Mouse (Mus musculus) spleen, adult 2 months (tissue): ENCODE measurements around the gene Ufm1. TPM values are rescaled to one million over a fixed set of nuclear protein-coding genes. Genes with fewer than 3 reads are reported as not detected.

Experiments
- DNase-seq, 2 experiments: peaks; one replicate each; pipeline versions ENCODE4 v3.0.0 to v3.0.0-alpha.2; 2012 to 2021; ENCODE audit warnings: low spot score in 2 of 2, low read depth in 1 of 2
- H3K27ac ChIP-seq: fragments of 200-500 bp; 2 replicates; pipeline ENCODE4 v1.5.1; 2012; ENCODE audit warnings: low read length, inconsistent platforms; ENCODE audit not compliant: insufficient read depth
- H3K27me3 ChIP-seq: fragments of 200-500 bp; 2 replicates; pipeline ENCODE4 v1.6.1; 2012; ENCODE audit warnings: mild to moderate bottlenecking, moderate library complexity, low read length, inconsistent platforms; ENCODE audit not compliant: control insufficient read depth, insufficient read depth
- H3K36me3 ChIP-seq: fragments of 200-500 bp; 2 replicates; pipeline ENCODE4 v1.6.1; 2012; ENCODE audit warnings: mild to moderate bottlenecking, low read length, inconsistent platforms; ENCODE audit not compliant: control insufficient read depth, insufficient read depth
- H3K4me1 ChIP-seq: fragments of 200-500 bp; 2 replicates; pipeline ENCODE4 v1.6.1; 2011; ENCODE audit warnings: inconsistent platforms; ENCODE audit not compliant: control insufficient read depth, insufficient read depth, insufficient read length
- H3K4me3 ChIP-seq: fragments of 200-500 bp; 2 replicates; pipeline ENCODE4 v1.5.1; 2011; ENCODE audit warnings: mild to moderate bottlenecking, inconsistent platforms; ENCODE audit not compliant: insufficient read depth, insufficient read length; ENCODE audit errors: extremely low read depth
- CTCF ChIP-seq: fragments of 200-500 bp; IDR thresholded peaks from 2 replicates; pipeline ENCODE4 v1.5.1; 2011; ENCODE audit warnings: mild to moderate bottlenecking, inconsistent platforms; ENCODE audit not compliant: insufficient read depth, insufficient read length, insufficient replicate concordance; ENCODE audit errors: extremely low read depth
- POLR2A ChIP-seq: fragments of 200-500 bp; IDR thresholded peaks from 2 replicates; pipeline ENCODE4 v1.6.1; 2011; ENCODE audit warnings: low read depth, low read length, inconsistent platforms
- WGBS: fragments of 180-500 bp; shearing (Covaris S2); methylation state at CpG from one replicate; pipeline ENCODE4 v1.1.7; 2018; 5-methylcytosine and 5-hydroxymethylcytosine counted together
- polyA plus RNA-seq: library from polyadenylated mRNA; depleted of rRNA; stranded (reverse); fragments of >200 nt; gene quantifications from 2 replicates; pipeline ENCODE4 v1.2.3, GENCODE M21; 2012; rRNA removed

Gene Ufm1
- 1.9 and 3.1 TPM in 2 replicates for polyA plus RNA-seq

DNA sequence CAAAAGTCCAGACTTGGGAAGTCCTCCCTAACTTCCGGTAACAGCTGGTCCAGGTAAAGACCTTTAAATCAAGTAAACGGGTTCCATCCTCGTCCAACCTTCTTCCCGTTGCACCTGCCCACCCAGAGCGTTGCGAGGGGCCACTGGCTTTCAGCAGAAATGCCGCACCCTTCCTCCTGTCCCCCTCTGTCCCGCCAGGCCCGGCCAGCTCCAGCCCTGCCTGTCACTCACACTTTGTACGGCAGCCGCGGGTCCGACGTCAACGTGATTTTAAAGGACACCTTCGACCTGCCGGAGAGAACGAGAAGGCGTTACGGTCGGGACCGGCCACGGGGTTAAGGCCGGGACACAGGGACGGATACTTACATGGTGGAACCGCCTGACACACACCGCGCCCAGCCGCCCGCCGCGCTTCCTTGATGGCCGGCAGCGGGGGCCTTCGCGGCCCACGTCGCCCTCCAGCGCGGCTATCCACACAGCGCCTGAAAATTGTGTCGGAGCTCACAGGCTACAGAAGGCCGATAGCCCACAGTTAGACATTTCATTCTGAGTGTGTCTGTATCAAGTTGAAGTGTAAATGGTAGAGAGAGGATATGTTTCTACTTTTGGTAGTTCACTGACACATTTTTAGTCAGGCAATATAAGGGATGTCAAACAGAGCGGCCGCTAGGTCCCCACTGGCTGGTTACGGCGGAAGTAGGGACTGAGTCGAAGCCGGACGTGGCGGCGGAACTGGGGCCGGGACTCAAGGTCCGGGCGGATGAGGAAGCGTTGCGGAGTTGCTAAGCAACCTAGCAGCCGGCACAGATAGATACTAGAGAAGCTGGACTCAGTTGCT lies at the start of gene Ufm1:
TSS of gene Ufm1 (minus strand) at position 448 of the 838 bp plus-strand sequence.
- whole genome bisulfite sequencing: under 1% methylated on average over 58 of the region's 58 CpGs
- Histone ChIP-seq H3K27ac (peak within 1 kb of the TSS; percentile 85), H3K27me3 (no peaks in the 10 kb centered on the region), H3K4me3 (peak within 1 kb of the TSS; percentile 70), H3K4me1 (peaks cover 5% of the 10 kb centered on the region; the same call in 1 of the 2 replicates), H3K36me3 (peaks cover 17% of the 10 kb centered on the region)
- DNase-seq: peak; percentile 90 to 92
- no peak for TF ChIP-seq CTCF
- TF ChIP-seq POLR2A: peak; percentile 22

- no peak overlapping the region for H3K4me3 ChIP-seq
- TF ChIP-seq POLR2A (no peak), CTCF (no peak)
- H3K27ac ChIP-seq: no peak overlapping the region
- no peak for DNase-seq
- H3K4me1 ChIP-seq: no peaks in the 10 kb centered on the region
- 93% methylated on average over 12 of the region's 12 CpGs for WGBS
- no peaks in the 10 kb centered on the region for H3K36me3 ChIP-seq
- no peaks in the 10 kb centered on the region for H3K27me3 ChIP-seq
These were observed 27.2 kb upstream of the Ufm1 start for GRCm38 (mm10) chr3:53890619-53891540.

- no peak for DNase-seq
- Histone ChIP-seq H3K36me3 (no peaks in the 10 kb centered on the region), H3K27me3 (no peaks in the 10 kb centered on the region), H3K27ac (no peak overlapping the region), H3K4me1 (no peaks in the 10 kb centered on the region), H3K4me3 (no peak overlapping the region)
- WGBS: 89% methylated on average over 1 of the region's 1 CpGs
- TF ChIP-seq CTCF (no peak), POLR2A (no peak)
These were observed 8.0 kb upstream of the Ufm1 start for GRCm38 (mm10) chr3:53871596-53871995.

- H3K4me3 ChIP-seq: no peak overlapping the region
- 55% methylated on average over 6 of the region's 6 CpGs for WGBS
- no peaks in the 10 kb centered on the region for H3K27me3 ChIP-seq
- no peaks in the 10 kb centered on the region for H3K36me3 ChIP-seq
- DNase-seq: no peak
- TF ChIP-seq CTCF (no peak), POLR2A (no peak)
- no peaks in the 10 kb centered on the region for H3K4me1 ChIP-seq
- no peak overlapping the region for H3K27ac ChIP-seq
These were observed 6.9 kb upstream of the Ufm1 start for GRCm38 (mm10) chr3:53870482-53870881.

DNA sequence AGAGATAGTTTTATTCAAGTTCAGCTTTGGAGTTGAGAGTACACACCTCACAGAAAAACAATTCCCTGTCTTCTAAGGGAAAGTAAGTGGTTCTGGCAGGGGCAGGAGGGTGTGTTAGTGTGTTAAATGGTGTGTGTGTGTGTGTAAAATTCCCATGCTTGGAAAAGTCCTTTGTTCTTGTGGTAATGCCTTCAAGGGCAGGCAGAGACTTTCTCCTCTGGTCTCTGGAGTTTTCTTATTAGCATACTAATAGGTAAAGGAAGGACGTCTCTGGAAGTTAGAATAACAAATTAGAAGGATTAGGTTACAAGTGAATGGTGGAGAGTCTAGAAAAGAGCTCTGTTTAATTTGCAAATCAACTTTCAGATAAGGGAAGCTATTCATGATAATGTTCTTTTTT lies 5.6 kb upstream of the Ufm1 start:
- TF ChIP-seq POLR2A (no peak), CTCF (no peak)
- 62% methylated on average over 1 of the region's 1 CpGs for WGBS
- H3K27ac ChIP-seq: no peak overlapping the region

GRCm38 (mm10) chr3:53868212-53868611 lies 4.6 kb upstream of the Ufm1 start:
- H3K27ac ChIP-seq: no peak overlapping the region
- WGBS: 77% methylated on average over 4 of the region's 4 CpGs

More for the DNA sequence above, 5.6 kb upstream of the Ufm1 start:
- Histone ChIP-seq H3K36me3 (no peaks in the 10 kb centered on the region), H3K4me1 (no peaks in the 10 kb centered on the region), H3K4me3 (no peak overlapping the region), H3K27me3 (no peaks in the 10 kb centered on the region)
- no peak for DNase-seq

More at GRCm38 (mm10) chr3:53868212-53868611, 4.6 kb upstream of the Ufm1 start:
- Histone ChIP-seq H3K4me3 (no peak overlapping the region), H3K27me3 (no peaks in the 10 kb centered on the region), H3K4me1 (no peaks in the 10 kb centered on the region), H3K36me3 (no peaks in the 10 kb centered on the region)
- no peak for DNase-seq
- no peak for TF ChIP-seq POLR2A
- no peak for TF ChIP-seq CTCF
